Mouse (Mus musculus) gastrocnemius, postnatal 4 days (tissue): ENCODE results near the gene Rgs12. TPM values are rescaled to one million over a fixed set of nuclear protein-coding genes. Genes with fewer than 3 reads are reported as not detected.

Experiments used
- DNase-seq, 2 experiments: peaks; one replicate each; pipeline ENCODE4 v3.0.0; 2021 to 2022; ENCODE audit warnings: low spot score in 2 of 2, mixed read lengths in 2 of 2
- microRNA-seq: library from miRNA; unstranded; fragments of <30 nt; microRNA quantifications from one replicate; pipeline ENCODE4 v1.2.0, GENCODE M21; 2021
- total RNA-seq, 2 experiments: library from RNA; stranded (reverse); gene quantifications; 2 replicates each; pipeline ENCODE4 v1.2.3; 2021

Rgs12 gene
- total RNA-seq, 2 experiments from 2014 or later, result 34.7 to 35.2 TPM

DNA sequence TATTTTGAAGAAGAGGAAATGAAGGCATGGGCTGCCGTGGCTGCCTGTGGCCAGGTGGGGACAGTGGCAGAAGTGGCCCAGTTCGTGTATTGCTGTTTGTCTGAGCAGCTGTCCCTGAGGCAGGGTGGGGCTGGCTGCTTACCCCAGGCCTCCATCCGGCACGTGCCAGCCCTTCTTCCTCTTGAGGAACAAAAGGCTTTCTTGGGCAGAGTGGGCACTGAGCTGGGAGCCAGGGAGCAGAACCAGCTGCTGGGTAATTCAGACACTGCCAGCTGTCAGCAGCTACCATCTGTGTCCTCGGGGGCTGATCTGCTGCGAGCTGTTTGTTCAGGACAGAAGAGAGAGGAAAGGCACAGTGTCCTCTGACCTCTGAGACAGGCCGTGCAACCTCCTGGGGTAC is 121.7 kb downstream of the Rgs12 start:
- peak in 1 of 2 experiments; percentile 41 for DNase-seq

- DNase-seq, result no peak
Measured at GRCm38 (mm10) chr5:35071855-35072254, 122.6 kb downstream of the Rgs12 start.

GRCm38 (mm10) chr5:35073235-35073634 is 124.0 kb downstream of the Rgs12 start:
- DNase-seq, result no peak

GRCm38 (mm10) chr5:35073992-35074391 is 124.7 kb downstream of the Rgs12 start:
- peak in 1 of 2 experiments; percentile 46 for DNase-seq

DNA sequence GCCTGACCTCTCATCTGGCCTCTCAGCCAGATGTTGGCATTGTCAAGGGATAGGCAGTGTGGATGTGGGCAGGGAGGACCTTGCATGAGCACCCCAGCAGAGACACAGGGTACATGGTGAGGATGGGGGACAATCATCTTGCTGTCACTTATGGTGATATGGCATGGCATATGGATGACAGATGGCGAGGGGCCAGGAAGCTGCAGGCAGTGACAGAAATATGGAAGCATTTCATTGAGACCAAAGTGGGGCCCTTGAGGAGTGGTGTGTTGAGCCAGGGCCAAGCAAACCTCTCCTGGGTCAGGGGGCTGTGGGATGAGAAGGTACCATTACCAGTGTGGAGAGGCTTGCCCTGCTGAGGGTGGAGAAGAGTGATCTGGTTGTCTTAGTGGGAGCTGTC is 127.1 kb downstream of the Rgs12 start:
- no peak for DNase-seq

- no peak for DNase-seq
Measured at GRCm38 (mm10) chr5:35079101-35079500, 129.9 kb downstream of the Rgs12 start.

DNA sequence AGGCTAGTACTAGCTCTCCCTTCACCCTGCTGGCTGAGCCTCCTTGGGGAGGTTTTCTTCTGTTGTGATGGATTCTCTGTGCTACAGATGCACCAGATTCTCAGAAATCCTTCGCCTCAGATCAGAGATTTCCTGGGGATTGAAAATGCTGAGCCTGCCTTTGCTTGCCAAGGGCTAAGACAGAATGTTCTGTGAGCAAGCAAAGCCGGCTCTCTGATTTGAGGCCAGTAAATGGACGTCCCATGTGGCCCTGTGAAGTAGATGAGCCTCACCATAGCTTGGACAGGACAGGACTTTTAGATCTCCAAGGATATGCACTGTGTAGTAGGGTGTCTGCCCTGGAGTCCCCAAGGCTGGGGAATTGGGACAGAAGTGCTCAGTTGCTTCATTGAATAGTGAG is 135.7 kb downstream of the Rgs12 start:
- no peak for DNase-seq

- peak in 1 of 2 experiments; percentile 68 for DNase-seq
Measured at GRCm38 (mm10) chr5:35088785-35089613, 139.8 kb downstream of the Rgs12 start.

Small RNA genes within 50 kb of the gene (microRNA-seq; reads per million reads assigned to microRNA genes)
- 2.1 reads per million, percentile 2 among the genes with 10 or more reads in this experiment for gene Mir3097

Other genes with a start within 250 kb of the Rgs12 start
- gene Htt, start 187.7 kb upstream of the Rgs12 start, total RNA-seq, result 10 to 100 TPM; 19.5 to 20.1 TPM
- gene Msantd1, start 41.4 kb upstream of the Rgs12 start, total RNA-seq, result 1 to 10 TPM in 1 of 2 experiments, under 1 TPM in 1; 0.93 to 1.5 TPM
- gene Hgfac, start 92.1 kb downstream of the Rgs12 start, total RNA-seq, result 1 to 10 TPM in 1 of 2 experiments, under 1 TPM in 1; 0.98 to 1.2 TPM
- gene Dok7, start 107.3 kb downstream of the Rgs12 start, total RNA-seq, result 10 to 100 TPM; 32.1 to 32.2 TPM
- 10 to 100 TPM; 43.4 to 52.1 TPM for gene Lrpap1, start 156.3 kb downstream of the Rgs12 start, total RNA-seq